Mouse (Mus musculus): ENCODE results near the gene Ptprm.

Gene Ptprm

DNA sequence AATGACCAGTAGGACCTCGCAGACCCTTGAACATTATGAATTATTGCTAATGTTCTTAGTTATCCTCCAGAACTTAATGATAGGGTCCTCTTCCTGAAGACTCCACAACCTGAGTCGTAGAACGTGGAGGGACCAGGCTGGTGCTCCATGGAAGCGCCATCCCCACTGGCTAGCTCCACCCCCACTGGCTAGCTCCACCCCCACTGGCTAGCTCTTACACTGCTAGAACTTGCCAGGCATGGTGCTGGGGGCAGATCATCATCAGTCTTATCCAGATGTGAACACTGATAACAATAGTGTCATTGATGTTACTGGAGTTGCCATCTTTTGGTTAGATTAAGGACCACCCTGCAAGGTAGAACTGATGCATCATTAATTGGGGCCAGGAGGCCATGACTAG, 362.4 kb downstream of the Ptprm start:
- DNase-seq (ENCODE audit: low read depth, low spot score) = no peak

DNA sequence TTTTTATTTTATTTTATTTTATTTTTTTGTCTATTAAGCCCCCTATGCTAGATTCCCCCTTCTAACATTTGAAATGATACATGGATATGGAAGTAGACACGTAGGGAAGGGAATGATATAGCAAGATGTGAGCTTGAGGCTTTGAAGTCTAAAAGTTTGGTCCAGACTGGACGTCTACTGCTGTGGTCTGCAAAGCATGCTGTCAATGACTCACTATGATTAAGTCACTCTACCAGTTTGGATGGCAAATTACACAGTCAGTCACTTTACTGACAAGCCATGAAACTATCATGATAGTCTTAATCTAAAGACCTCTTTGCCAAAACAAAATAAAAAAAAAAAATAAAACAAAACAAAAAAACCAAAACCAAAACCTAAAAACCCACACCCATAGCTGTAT, 363.5 kb downstream of the Ptprm start:
- DNase-seq (ENCODE audit: low read depth, low spot score) = no peak

DNA sequence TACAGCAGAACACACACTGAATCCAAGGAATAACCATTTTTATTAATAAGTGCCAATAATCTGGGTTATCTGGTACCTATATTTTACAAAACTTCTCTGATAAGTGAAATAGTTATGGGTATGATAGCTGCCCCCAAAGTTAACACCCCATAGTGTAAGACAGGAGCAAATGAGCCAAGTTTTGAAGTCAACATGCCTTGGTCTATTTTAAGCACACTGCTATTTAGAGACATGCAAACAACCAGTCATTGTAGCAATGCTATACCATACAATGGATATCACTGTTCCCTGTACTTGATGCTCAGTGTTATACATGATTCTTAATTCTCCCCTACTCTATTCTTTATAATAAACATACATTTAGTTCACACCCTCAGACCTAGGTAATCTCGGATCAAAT, 366.2 kb downstream of the Ptprm start:
- no peak for DNase-seq (ENCODE audit: low read depth, low spot score)

DNA sequence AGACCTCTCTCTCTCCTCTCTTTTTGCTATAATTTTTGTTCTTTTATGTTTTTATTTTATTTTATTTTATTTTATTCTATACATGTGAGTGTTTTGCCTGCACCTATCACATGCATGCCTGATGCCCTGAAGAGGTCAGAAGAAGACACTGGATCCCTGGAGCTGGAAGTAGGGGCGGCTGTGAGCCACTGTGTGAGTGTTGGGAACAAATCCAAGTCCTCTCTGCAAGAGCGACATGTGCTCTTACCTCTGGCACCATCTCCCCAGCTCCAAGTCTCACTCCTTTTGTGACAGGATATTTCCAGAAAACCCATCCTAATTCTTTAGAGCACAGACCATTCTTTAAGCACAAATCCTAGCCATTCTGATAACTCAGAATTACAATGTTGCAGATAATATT, 372.6 kb downstream of the Ptprm start:
- peak; percentile 10 for DNase-seq (ENCODE audit: low read depth, low spot score)

DNA sequence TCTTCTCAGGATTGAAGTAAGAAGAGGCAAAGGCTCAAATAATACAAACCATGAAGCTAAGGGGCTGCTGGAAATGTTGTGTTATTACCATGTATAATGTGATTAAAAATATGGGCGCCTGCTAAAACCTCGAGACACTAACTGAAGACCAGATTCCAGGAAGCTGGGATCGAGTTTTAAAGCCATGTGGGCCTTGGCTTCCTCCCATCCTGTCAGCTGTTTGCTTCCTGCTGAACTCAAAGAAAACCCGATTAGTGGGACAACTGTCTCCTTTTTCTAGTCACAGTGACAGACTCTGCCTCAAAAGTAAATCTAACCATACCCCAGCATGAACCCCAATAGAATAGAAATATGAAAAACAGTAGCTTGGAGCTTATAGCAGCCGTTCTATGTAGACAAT, 374.3 kb downstream of the Ptprm start:
- DNase-seq (ENCODE audit: low read depth, low spot score) = no peak

DNA sequence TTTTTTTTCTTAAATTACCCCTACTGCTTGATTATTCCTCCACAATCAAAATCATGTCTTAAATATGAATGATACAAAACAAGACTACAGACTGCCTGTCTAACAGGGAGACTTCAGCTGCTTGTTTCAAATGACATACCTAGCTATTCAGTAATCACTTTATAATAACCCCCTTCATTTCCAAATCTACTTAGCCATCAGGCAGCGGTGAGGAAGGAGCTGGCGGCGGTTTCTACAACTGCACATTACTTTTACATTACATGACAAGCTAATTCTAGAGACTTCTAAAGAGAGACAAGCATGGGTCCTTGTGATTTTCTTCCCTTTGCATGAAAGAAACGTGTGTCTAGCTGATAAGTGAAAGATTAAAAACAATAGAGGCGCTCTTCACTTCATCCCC, 377.8 kb downstream of the Ptprm start:
- no peak for DNase-seq (ENCODE audit: low read depth, low spot score)

DNA sequence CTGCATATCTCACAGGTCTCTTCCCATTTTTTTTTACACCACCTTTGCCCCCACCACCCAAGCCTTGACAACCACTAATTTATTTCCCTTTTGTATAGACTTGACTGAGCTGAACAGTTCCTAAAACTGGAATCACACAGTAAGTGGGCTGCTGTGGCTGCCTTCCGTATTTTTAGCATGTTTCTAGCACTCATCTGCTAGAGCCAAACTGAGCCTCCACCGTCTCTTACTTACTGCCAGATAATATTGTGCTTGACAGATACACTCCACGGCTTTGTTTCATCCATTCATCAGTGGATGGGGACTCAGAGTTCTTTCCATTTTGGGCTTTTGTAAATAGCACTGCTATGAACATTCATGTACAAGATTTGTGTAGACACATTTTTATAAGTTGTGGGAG, 381.3 kb downstream of the Ptprm start:
- no peak for DNase-seq (ENCODE audit: low read depth, low spot score)

DNA sequence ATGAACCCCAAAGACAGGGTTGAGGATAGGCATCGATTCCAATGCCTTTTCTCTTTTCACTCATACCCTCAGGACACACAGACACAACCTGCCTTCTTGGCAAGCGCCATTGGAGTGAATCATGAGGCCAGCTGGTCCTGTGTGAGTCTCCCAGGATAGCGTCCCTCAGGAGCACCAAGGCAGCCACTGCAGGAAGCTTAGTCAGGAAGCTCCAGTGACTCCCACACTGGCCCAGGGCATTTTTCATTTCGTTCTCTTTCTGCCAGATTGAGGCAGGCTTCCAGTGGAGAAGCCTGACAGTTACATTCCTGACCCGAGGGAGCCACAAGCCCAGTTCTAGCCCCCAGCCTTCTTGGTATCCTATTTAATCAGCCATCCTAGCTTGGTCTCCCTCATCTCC, 393.3 kb downstream of the Ptprm start:
- peak; percentile 1 for DNase-seq (ENCODE audit: low read depth, low spot score)

DNA sequence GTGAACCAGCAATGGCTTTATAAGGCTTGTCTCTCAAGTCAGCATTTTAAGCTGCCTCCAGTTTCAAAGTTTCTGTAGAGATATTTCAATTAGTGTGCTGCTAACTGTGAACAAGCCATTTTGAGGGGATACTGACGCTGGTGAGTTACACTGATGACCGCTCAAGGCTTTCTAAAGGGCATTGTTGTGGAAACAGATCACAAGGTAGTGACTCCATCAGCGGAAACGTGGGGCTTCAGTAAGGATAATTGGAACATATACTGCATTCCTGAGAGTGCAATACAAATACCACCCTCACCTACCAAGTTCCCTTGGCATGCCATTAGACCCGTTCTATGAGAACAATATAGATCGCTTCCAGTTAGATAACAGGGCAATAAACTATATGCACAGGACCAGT, 393.7 kb downstream of the Ptprm start:
- no peak for DNase-seq (ENCODE audit: low read depth, low spot score)

DNA sequence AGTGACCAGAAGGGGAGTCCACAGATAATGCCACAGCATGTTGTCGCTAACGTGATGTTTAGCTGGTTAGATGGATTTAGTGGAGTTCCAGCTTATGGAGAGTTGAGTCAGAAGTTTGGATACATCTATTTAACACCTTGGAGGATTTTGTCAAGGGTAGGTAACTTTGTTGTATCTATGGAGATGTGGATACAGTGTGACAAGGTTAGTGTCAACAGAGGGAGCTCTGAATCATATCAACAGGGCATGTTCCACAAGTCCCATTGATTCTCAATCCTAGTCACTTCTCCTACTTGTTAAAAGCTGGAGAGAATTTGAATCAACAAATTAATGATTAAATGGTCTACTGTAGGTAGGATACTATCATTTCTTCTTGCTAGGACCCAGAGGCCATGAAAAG, 394.4 kb downstream of the Ptprm start:
- DNase-seq (ENCODE audit: low read depth, low spot score) = no peak

DNA sequence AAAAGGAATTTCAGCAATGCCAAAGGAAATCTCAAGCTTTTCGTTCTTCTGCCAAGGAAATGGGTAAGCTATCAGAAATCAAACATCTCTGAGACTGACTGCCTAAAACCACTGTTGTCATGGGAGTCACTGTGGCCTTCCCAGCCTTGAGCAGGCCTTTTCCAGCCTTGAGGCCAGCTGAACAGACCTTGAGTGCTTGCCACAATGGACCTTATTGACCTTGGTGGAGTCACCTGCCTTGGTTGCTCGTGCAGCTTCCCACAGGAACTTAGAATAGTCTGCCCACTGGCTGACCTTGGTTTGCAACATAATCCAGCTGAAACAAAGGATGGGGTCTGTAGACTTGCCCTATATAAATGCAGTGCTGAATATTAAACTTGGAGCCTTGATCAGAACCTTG, 395.5 kb downstream of the Ptprm start:
- DNase-seq (ENCODE audit: low read depth, low spot score) = no peak

DNA sequence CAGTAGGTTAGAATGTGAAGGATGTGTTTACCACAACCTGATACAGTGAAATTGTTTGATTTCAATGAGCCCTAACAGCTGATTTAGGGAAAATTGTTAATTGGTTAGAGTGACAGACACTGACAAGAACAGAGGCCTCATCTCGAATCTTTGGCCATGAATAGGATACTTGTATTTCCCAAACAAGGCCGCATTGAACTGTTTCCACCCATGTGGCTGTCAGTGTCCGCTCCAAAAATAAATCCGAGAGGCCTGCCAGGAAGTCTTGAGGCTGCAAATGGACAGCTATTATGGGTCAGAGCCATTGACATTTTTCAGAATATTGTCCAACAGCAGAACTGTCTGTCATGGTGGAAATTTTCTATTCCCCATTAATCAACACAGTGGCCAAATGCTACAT, 409.8 kb downstream of the Ptprm start:
- DNase-seq (ENCODE audit: low read depth, low spot score) = no peak

DNA sequence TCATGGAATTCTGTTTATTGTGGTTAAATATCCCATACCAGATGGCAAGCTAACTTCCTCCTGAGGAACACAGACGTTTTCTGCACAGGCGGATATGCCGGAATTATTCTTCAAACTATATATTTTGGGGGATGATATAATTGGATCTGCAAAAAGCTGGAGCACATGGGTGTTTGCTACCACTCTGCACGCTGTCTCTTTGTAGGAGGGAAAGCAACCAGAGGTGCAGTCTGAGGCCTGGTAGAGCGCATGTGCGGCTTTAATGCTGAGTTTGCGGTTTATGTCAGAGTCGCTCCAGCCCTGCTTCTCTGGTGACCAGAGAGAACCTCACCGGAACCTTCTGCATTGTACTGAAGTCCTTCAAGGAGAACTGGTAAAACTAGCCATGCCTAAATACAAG, 410.7 kb downstream of the Ptprm start:
- DNase-seq (ENCODE audit: low read depth, low spot score) = no peak

DNA sequence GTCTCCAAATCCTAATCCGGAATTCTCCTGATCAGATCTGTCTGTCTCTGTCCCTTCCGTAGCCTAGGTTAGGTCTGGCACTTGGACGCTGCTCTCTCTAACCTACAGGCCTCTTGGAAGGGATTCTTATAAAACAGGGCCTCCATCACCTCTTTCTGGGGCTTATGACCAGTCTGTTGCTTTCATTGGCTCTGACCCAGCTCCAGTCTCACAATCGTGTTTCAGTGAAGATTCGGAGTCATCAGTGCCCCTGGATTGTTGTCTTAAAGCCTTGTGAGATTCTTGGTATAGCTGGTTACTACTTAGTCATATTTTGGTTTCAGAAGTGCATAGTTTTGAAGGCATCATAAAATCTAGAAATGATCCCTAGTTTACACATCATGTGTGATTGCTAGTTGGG, 428.6 kb downstream of the Ptprm start:
- no peak for DNase-seq (ENCODE audit: low read depth, low spot score)

DNA sequence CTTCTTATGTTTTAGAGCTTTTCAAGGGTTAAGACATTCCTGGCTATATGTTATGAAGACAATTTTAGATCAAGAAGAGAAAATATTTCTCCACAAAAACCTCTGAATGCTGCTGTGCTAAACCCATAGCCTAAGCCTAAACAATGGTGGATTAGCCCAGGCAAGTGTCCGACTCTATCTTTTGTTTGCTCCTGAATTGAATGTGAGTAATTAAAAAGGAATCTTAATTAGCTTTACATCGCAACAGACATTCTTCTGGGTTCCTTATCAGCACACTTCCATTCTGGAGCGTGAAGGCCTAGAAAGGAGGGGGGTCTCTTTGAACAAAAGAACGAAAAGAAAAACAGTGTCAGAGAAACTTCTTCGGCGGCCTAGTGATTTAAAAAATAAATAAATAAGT, 439.6 kb downstream of the Ptprm start:
- no peak for DNase-seq (ENCODE audit: low read depth, low spot score)

DNA sequence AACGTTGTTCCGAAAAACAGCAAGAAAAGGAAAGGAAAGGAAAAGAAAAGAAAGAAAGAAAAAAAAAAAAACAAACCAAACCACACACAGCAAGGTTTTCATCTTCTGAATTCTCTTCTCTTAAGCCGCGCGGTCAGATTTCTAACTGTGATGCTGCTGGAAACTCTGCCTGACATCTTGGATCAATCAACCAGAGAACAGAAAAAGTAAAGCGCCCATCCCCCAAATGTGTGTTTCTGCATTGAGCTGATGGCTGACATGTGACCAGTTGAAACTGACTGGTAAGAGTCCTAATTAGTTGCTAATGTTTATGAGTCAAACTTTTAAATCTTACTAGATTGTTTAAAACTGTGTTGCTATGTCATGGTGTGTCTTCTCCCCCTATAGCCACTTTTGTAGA, 441.7 kb downstream of the Ptprm start:
- no peak for DNase-seq (ENCODE audit: low read depth, low spot score)

DNA sequence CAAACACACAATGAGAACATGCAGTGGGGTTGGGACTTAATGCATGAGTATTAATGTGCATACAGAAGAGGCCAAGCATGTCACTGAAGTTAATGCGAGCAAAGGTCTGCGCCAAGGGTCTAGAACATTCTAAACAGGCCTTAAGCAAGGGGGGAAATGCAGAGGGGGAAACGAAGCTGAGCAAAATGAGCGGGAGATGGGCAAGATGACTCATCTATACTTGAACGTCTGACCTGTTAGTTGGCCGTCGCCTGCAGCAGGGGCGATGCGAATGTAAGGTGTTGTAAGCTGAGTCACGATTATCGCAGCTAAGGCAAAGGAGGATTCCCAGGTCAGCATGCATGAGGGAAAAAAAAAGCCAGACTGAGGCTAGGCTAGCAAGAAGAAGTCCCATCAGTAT, 442.1 kb downstream of the Ptprm start:
- DNase-seq (ENCODE audit: low read depth, low spot score) = no peak

DNA sequence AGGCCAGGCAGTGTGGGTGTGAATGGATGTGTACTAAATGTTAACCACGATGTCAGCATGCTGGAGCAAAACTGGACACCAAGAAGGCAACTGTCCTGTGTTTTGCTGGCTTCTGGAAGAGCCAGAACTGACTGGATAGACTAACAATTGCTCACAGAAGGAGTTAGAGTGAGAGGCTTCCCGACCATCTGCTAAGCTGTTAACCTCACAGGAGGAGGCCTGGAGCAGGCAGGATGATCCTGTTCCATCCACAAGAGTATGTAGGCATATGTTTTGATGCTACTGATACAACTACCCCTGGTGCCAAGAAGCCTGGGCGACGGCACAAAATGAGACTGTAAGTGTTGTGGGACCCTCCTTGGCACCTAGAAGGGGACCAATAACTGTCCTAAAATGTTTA, 444.4 kb downstream of the Ptprm start:
- no peak for DNase-seq (ENCODE audit: low read depth, low spot score)

DNA sequence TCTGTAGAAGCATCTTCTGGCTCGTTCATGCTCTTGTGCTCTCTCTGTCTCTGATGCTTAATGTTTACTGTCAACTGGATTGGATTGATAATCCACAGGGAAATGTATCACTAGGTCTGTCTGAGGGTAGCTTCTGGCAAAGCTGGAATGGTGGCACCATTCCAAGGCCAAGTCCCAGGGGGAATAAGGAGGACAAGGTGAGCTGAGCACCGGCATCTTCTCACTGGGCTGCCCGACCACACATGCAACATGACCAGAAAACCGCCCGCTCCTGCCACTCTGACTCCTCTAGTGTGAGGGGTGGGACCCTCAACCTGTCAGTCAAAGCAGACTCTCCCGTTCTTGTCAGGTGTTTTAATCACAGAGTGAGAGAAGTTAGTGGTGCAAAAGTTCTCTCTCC, 445.3 kb downstream of the Ptprm start:
- no peak for DNase-seq (ENCODE audit: low read depth, low spot score)

DNA sequence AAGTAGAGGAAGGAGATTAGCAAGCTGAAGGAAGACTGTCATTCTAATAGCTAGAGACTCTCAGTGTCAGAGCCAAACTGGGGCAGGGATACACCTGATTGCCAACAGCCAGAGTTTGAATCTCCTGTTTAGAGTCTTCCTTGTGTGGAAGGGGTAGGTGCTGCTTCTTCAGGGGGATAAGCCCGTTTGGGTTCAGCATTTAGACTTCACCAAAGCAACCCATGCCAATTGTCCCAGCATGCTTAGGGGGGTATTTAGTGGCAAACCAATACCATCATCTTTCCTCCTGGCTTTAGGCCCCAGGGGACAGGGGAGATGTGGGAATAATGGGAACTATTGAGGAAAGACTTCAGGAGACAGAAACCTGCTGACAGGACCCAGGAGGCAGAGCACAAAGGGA, 460.1 kb downstream of the Ptprm start:
- DNase-seq (ENCODE audit: low read depth, low spot score) = no peak

DNA sequence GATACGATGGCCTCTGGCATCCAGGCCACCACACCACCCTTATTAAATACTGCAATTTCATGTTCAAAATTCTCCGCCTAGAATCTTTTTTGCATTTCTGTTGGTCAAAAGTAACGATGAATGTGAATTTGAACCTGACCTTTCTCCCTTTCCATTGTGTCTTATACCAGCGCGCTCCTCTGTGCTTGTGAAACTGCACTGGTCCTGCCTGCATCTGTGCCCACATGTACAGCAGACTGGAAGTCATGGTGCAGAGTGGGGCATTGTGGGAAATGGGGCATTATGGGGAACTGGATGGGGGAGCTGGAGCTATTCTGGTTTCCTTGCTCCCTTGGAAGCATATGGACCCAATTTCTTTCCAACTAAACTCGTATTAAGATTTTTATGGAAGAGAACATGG, 462.3 kb downstream of the Ptprm start:
- DNase-seq (ENCODE audit: low read depth, low spot score) = no peak

DNA sequence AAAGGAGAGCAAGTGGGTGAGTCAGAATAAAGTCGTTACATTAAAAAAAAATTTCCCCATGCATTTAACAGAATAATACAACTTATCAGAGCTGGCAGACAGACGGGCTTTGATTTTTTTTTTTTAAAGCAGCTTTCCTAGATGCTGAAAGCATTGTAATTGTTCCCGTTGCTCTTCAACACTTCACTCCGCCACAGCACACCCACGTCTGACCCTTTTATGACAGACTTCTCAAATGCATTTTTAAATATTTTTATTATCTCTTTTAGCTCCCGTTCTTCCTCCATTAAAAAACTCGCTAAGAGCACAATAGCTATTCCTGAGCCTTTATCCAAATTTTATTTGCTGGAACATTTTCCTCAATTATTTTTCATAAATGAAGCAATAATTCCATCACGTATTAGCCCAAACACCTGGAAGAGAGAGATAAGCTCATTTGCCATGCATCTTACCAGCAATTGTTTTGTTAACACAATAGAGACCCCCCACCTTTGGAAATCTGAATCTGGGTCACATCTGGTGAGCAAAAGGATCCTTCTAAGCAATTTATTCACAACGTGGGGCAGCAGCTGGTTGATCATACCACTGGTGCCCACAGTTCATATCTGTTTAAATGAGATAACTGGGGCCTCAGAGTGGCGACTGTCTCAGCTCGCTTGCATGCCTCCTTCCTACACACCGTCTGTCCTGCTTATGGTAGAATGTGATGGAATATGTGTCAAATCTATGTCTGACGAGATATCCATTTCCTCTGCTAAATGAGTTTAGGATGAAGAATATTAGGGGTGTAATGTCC, 463.0 kb downstream of the Ptprm start:
- no peak for DNase-seq (ENCODE audit: low read depth, low spot score)

DNA sequence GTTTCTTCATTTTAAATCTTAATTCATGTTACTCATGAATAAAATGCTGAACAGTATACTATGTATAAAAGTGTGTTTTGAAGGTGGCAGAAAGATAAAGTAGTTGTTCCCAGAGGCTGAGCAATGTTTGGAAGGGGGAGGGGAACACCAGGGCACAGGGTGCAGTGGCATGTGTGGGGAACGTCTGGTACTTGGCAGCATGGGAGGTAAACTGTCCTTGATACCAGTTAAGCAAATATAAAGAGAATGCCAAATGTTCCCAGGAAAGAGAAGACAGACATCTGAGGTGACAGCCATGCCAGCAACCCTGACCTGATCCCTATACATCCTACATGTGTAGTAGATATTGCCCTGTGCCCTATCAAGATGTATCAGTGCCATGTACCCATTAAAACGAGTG, 472.0 kb downstream of the Ptprm start:
- no peak for DNase-seq (ENCODE audit: low read depth, low spot score)

Data from skeletal muscle tissue, adult 2 months (tissue).